Mouse (Mus musculus) stomach, embryonic 15.5 days (tissue): ENCODE results near the gene Rab40c. TPM values are rescaled to one million over a fixed set of nuclear protein-coding genes. Genes with fewer than 3 reads are reported as not detected.

Source experiments
- ATAC-seq: fragments of 200-750 bp; cut with Nextera tagmentation; 2 replicates; pipeline ENCODE4 v1.8.0; 2017; ENCODE audit warnings: low read depth, moderate number of reproducible peaks, moderate TSS enrichment; ENCODE audit not compliant: insufficient read depth, low FRiP score
- H3K27ac ChIP-seq: fragments of 300-500 bp; sonication (generic); 2 replicates; pipeline ENCODE4 v1.5.1; 2015; ENCODE audit warnings: mild to moderate bottlenecking, inconsistent platforms
- H3K27me3 ChIP-seq: fragments of 300-500 bp; sonication (generic); replicated peaks from 2 replicates; pipeline ENCODE4 v1.6.1; 2015; ENCODE audit warnings: inconsistent platforms
- H3K36me3 ChIP-seq: fragments of 300-500 bp; sonication (generic); 2 replicates; pipeline ENCODE4 v1.6.1; 2015; ENCODE audit warnings: inconsistent platforms
- H3K4me1 ChIP-seq: fragments of 300-500 bp; sonication (generic); 2 replicates; pipeline ENCODE4 v1.6.1; 2015; ENCODE audit warnings: inconsistent platforms
- H3K4me2 ChIP-seq: fragments of 300-500 bp; sonication (generic); 2 replicates; pipeline ENCODE4 v1.6.1; 2015; ENCODE audit warnings: mild to moderate bottlenecking, inconsistent platforms
- H3K4me3 ChIP-seq: fragments of 300-500 bp; sonication (generic); replicated peaks from 2 replicates; pipeline ENCODE4 v1.5.1; 2015; ENCODE audit warnings: inconsistent platforms
- H3K9ac ChIP-seq: fragments of 300-500 bp; sonication (generic); 2 replicates; pipeline ENCODE4 v1.6.1; 2015; ENCODE audit warnings: inconsistent platforms
- H3K9me3 ChIP-seq: fragments of 300-500 bp; sonication (generic); 2 replicates; pipeline ENCODE4 v1.6.1; 2016; ENCODE audit warnings: inconsistent platforms
- WGBS: fragments of 180-500 bp; shearing (Covaris S2); methylation state at CpG from one replicate; pipeline ENCODE4 v1.1.7; 2015; 5-methylcytosine and 5-hydroxymethylcytosine counted together
- polyA plus RNA-seq: library from polyadenylated mRNA; unstranded; fragments of >200 nt; fragmentation: Nextera tagmentation; extraction: Ambion mirVana; gene quantifications from 2 replicates; pipeline ENCODE4 v1.2.1, GENCODE M21; 2015

The Rab40c gene
- polyA plus RNA-seq, 1 experiment from 2014 or later, result 27.3 TPM

DNA sequence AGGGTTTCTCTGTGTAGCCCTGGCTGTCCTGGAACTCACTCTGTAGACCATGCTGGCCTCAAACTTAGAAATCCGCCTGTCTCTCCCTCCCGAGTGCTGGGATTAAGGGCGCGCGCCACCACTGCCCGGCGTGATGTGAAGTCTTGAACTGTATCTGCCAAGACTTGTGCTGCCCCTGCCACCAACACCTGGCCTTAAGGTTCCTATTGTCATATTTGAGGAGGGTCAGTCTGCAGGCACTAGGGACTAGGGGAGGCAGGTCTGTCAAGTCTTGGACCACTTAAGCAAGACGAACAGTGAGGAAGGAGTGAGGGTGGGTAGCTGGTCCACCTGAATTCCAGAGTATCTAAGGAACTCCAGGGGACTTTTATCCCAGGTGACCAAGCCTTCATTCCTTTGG lies 50.0 kb downstream of the Rab40c start:
- H3K4me3 ChIP-seq, result no peak overlapping the region
- H3K27ac ChIP-seq, result no peak overlapping the region
- no peak for ATAC-seq
- no peaks in the 10 kb centered on the region for H3K36me3 ChIP-seq
- peaks cover 20% of the 10 kb centered on the region for H3K4me1 ChIP-seq
- H3K9ac ChIP-seq, result no peak overlapping the region
- no peak overlapping the region for H3K4me2 ChIP-seq
- 86% methylated on average over 8 of the region's 8 CpGs for WGBS
- no peaks in the 10 kb centered on the region for H3K27me3 ChIP-seq
- no peaks in the 10 kb centered on the region for H3K9me3 ChIP-seq

DNA sequence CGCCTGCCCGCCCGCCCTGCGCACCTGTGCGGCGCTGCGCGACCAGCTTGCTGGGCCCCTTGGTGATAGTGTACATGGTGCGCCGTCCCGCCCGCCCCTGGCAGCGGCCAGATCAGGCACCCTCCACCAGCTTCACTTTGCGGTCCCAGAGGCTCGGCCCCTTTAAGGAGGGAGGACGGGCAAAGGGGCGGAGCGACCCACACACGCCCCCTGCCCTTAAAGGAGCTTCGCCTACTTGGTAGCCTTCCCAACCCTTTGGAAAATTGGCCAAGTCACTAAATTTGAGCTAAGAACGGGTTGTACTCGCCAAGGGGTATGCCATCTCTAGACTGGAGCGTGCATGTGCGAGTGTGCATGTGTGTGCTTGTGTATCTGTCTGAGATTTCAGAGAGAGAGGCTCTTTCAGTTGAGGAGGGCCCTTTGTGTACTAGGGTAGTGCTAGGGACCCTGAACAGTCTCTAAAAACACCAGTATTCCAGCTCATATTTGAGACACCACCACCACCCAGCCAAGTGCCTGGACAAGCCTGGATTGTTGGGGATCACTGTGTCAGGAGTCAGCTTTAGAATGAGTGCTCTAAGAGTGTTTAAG lies 50.8 kb downstream of the Rab40c start, which contains the start of gene Mcrip2:
TSS of gene Mcrip2 (minus strand) at position 164 of the 591 bp plus-strand sequence.
- Histone ChIP-seq H3K4me1 (peaks cover 14% of the 10 kb centered on the region), H3K9ac (peak within 1 kb of the TSS; percentile 53), H3K36me3 (no peaks in the 10 kb centered on the region), H3K27ac (peak within 1 kb of the TSS; percentile 60), H3K9me3 (no peaks in the 10 kb centered on the region), H3K27me3 (no peaks in the 10 kb centered on the region), H3K4me2 (peak within 1 kb of the TSS; percentile 99), H3K4me3 (peak within 1 kb of the TSS; percentile 80)
- ATAC-seq, result peak; percentile 88
- under 1% methylated on average over 24 of the region's 24 CpGs for WGBS

DNA sequence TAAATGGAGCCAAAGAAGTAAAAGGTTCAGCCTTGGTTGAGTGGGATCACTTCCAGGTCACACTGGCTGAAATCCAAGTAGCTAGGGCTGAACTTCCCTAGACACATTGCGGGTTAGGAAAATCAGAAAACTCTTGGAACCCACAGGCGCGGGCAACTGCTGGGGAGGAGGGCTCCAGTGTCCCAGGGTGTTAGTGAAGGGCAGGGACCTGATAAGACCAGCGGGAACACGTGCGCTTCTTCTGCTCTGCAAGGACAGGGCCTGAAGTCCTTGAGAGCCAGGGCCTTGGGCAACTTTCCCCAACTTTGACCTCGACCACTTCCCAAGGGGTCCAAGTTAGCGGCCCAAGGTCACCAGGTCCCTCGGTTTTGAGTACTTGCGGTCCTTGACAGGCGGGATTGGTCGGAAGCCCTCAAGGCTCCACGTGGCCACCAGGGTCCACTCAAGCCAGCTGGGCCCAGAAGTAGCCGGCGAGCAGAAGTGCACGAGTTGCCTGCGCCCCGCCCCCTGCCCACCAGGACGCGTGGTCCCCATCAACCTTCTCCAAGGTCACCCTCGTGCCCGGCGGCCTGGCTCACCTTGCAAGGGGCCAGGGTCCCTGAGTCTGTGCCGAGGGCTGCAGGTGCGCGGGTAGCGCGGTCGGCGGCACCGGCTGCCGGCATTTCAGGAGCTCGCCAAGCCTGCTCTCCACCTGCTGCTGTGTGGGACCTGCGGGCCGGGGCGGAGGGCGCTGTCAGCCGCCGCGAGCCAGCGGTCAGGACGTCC lies 51.5 kb downstream of the Rab40c start:
- H3K27me3 ChIP-seq, result no peaks in the 10 kb centered on the region
- peak overlapping the region; percentile 80 for H3K4me3 ChIP-seq
- H3K27ac ChIP-seq, result peak overlapping the region; percentile 60
- H3K9me3 ChIP-seq, result no peaks in the 10 kb centered on the region
- H3K4me2 ChIP-seq, result peak overlapping the region; percentile 99
- ATAC-seq, result peak; percentile 5; the same call in 1 of the 2 replicates
- H3K36me3 ChIP-seq, result no peaks in the 10 kb centered on the region
- WGBS, result under 1% methylated on average over 42 of the region's 42 CpGs
- peaks cover 14% of the 10 kb centered on the region for H3K4me1 ChIP-seq
- peak overlapping the region; percentile 53 for H3K9ac ChIP-seq

DNA sequence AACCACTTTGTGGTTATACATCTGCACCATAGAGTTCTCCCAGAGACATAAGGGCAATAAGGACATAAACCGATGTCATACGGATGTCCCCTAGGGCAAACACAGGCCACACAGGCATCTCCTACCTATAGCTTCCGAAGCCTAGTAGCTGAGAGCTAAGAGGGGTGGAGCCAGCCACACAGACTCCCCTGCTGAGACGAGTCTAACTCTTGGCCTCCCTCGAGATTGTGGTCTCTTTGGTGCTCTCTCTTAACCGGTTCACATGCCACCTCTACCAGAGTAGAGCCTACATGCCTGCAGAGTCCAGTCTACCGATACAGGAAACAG lies 52.1 kb downstream of the Rab40c start:
- peak overlapping the region; percentile 80 for H3K4me3 ChIP-seq
- 17% methylated on average over 7 of the region's 7 CpGs for WGBS
- H3K36me3 ChIP-seq, result no peaks in the 10 kb centered on the region
- H3K4me1 ChIP-seq, result peaks cover 14% of the 10 kb centered on the region
- peak overlapping the region; percentile 99 for H3K4me2 ChIP-seq
- no peaks in the 10 kb centered on the region for H3K27me3 ChIP-seq
- peak overlapping the region; percentile 60 for H3K27ac ChIP-seq
- peak overlapping the region; percentile 53; the same call in 1 of the 2 replicates for H3K9ac ChIP-seq
- no peaks in the 10 kb centered on the region for H3K9me3 ChIP-seq
- no peak for ATAC-seq

DNA sequence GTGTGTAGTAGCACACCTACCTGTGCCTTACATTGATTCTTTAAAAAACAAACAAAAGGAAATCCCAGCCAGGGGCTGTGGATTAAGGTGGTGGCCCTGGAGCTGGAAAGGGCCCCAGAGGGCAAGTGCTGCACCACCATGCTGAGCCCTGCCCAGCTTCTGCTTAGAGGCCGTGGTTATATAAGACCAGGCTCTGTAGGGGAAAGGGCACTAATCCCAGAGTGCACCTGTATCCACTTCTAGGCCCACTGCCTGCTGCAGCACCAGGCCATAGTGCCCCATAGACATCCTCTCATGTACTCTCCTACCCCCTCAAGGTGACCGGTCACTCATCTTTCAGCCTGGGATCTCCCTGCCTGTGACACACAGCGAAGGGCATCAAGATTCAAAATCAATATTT lies 53.4 kb downstream of the Rab40c start:
- H3K4me1 ChIP-seq, result peaks cover 19% of the 10 kb centered on the region
- ATAC-seq, result no peak
- H3K9ac ChIP-seq, result no peak overlapping the region
- 85% methylated on average over 3 of the region's 3 CpGs for WGBS
- H3K4me2 ChIP-seq, result no peak overlapping the region
- H3K36me3 ChIP-seq, result no peaks in the 10 kb centered on the region
- H3K27me3 ChIP-seq, result no peaks in the 10 kb centered on the region
- H3K4me3 ChIP-seq, result no peak overlapping the region
- no peak overlapping the region for H3K27ac ChIP-seq
- no peaks in the 10 kb centered on the region for H3K9me3 ChIP-seq

DNA sequence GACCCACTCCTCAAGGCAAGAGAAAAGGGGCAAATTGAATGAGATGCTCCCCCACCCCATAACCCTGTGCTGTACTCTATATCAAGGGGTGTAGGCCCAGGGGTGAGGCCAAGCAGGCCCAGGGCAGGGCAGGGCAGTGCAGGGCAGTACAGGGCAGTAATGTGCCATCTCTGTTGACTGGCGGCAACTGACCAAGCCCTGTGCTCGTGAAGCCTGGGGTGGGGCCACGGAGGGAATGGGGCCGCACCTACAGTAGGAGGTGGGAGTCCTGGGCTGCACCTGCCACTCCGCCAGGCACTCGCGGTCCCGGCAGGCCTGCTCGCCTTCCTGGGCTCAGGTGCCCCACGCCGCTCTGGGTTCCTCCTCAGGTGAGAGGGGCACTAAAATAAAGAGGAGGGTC lies 54.2 kb downstream of the Rab40c start:
- Histone ChIP-seq H3K9me3 (no peaks in the 10 kb centered on the region), H3K4me3 (peak overlapping the region; percentile 6; the same call in 1 of the 2 replicates), H3K4me1 (peaks cover 26% of the 10 kb centered on the region), H3K36me3 (no peaks in the 10 kb centered on the region), H3K9ac (no peak overlapping the region), H3K27ac (peak overlapping the region; percentile 31; the same call in 1 of the 2 replicates), H3K27me3 (no peaks in the 10 kb centered on the region), H3K4me2 (no peak overlapping the region)
- 84% methylated on average over 11 of the region's 11 CpGs for WGBS
- no peak for ATAC-seq

DNA sequence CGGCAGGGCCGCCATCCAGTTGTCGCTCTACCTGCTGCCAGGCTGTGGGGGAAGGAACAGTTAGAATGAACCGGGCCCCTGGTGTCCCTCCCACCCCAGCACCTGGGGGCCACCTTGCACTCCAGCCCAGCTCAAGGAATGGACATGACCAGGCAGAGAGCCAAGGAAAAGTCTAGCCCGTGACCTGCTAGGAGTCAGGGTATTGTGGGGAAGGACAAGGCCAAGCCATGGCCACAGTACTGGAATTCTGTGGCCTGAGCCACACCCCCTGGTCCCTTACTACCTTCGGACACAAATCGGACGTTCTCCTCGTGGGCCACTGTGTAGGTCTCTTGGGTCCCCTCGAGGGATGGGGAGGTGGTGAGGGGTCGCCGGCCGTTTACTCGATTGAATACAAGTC lies 55.2 kb downstream of the Rab40c start:
- Histone ChIP-seq H3K4me2 (no peak overlapping the region), H3K4me1 (peaks cover 29% of the 10 kb centered on the region), H3K36me3 (no peaks in the 10 kb centered on the region), H3K27me3 (no peaks in the 10 kb centered on the region), H3K4me3 (no peak overlapping the region), H3K9me3 (no peaks in the 10 kb centered on the region), H3K27ac (no peak overlapping the region), H3K9ac (no peak overlapping the region)
- ATAC-seq, result no peak
- WGBS, result 93% methylated on average over 14 of the region's 14 CpGs

DNA sequence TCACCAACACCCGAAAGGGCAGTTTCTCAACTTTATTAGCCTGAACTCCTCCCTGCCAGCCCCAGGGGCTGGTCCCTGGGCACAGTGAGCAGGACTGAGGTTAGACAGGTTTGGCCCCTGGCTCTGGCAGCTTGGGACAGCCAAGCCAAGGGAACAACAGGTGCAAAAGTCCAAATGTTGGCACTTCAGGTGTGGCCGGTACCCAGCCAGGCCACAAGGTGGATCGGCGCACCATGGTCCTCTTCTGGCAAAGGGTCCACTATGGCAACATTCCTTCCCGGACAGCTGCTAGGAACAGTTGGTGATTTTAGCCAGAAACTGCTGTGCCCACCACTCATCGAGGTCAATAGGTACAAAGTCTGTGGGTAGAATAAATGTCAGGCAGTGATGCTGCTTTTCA lies 55.8 kb downstream of the Rab40c start:
- no peak for ATAC-seq
- 84% methylated on average over 6 of the region's 6 CpGs for WGBS
- no peak overlapping the region for H3K9ac ChIP-seq
- peaks cover 25% of the 10 kb centered on the region for H3K4me1 ChIP-seq
- H3K4me2 ChIP-seq, result no peak overlapping the region
- no peaks in the 10 kb centered on the region for H3K27me3 ChIP-seq
- H3K27ac ChIP-seq, result no peak overlapping the region
- H3K36me3 ChIP-seq, result no peaks in the 10 kb centered on the region
- H3K4me3 ChIP-seq, result no peak overlapping the region
- no peaks in the 10 kb centered on the region for H3K9me3 ChIP-seq

DNA sequence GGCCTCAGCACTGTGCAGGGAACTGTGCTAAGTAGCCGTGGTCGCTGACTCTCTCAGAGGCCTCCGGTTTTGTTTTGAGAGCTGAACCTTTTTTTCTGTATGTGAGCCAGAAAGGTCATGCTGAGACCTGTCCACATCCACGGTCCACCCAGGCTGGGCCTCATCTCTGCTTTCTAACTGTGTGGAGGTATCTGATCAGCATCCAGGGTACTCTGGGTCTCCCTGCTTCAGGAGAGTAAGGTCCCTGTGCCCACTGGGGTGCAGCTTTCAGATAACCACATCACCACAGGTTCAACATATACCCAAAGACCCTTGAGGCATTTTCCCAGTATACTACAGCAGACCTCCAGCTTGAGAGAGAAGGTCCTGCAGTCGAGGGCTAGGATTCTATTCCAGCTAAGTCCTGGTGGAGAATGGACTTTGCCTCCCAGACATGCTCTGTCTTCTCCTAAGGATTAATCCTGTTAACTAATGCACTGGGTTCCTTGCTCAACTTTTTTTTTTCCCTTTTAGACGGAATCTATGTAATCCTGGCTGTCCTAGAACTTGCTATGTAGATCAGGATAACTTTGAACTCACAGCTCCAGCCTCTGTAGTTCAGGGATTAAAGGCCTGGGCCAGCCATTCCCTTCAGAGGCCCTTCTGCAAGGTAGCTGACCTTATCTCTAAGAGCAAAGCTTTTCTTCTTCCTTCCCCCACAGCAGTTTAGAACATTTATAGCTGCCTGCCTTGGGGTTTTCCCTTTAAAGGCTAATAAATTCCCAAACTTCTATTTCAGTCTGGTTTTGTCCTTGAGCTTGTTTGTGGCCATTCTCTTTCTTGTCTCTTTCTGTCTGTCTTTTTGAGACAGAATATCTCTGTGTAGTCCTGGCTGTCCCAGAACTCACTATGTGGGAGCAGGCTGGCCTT lies 57.6 kb downstream of the Rab40c start:
- ATAC-seq, result 0 out of 2 replicates have a peak, but pooled peaks have one; percentile 5
- Histone ChIP-seq H3K4me2 (peak overlapping the region; percentile 92), H3K4me3 (peak overlapping the region; percentile 70), H3K9me3 (no peaks in the 10 kb centered on the region), H3K27ac (peak overlapping the region; percentile 73), H3K9ac (peak overlapping the region; percentile 68), H3K27me3 (no peaks in the 10 kb centered on the region), H3K36me3 (no peaks in the 10 kb centered on the region), H3K4me1 (peaks cover 14% of the 10 kb centered on the region)
- WGBS, result 11% methylated on average over 6 of the region's 6 CpGs

DNA sequence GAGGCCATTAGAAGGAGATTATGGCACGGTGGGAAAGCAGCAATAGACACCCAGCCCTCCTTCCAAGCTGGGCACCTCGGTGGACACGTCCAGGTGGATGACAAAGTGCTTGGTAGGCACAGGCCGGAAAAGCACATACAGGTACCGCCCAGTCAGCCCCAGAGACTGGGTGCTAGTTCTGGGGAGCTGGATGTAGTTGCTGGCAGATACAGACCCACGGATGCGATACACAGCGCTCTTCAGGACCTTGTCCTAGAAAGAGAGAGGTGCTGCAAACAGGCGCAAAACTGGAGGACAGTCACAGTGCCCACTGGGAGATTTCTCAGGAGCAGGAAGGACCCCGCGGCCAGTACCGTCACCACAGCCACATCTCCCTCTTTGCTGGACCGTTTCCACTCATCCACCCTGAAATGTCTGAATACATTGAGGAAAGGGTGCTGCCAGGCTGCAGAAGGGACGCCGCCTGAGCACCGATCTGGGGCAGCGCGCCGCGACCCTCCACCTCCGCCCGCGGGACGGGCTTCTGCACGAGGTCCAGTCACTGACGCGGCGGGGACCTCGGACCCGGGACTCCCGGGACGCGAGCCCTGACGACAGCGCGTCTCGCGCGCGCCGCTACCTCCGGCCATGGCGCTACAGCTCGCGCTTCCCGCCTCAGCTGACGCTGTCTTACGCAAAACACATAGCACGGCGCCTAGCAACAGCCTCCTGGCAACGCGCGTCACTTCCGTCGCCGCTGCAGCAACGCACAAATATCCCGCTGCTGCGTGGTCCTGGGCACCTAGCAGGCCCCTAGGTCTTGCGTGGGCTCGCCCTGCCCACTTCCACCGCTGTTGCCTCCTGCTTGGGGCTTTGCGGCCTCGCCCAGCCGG lies 58.5 kb downstream of the Rab40c start, which contains the start of gene Wdr90:
TSS of gene Wdr90 (minus strand) at position 670 of the 872 bp plus-strand sequence.
- WGBS, result 3% methylated on average over 65 of the region's 65 CpGs
- Histone ChIP-seq H3K4me1 (peaks cover 14% of the 10 kb centered on the region), H3K4me2 (peak within 1 kb of the TSS; percentile 92), H3K36me3 (no peaks in the 10 kb centered on the region), H3K27ac (peak within 1 kb of the TSS; percentile 73), H3K27me3 (no peaks in the 10 kb centered on the region), H3K9me3 (no peaks in the 10 kb centered on the region), H3K9ac (peak within 1 kb of the TSS; percentile 71), H3K4me3 (peak within 1 kb of the TSS; percentile 70)
- peak; percentile 91 for ATAC-seq

DNA sequence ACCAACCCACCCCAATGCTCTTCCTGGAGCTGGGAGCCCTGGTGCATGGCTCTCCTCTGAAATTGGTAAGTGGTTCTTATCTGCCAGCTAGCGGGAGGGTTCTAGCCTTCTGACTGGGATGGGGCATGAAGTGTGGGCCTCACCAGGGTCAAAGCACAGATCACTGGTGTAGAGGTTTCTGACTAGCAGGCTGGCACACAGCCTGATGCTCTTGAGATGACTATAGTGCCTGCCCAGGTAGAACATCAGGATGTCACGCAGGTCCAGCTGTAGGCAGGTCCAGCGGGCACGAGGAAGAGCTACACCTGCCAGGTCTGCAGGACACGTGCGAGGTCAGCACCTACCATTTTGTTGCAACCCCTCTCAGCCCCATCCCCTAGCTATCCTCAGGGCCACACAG lies 59.3 kb downstream of the Rab40c start:
- Histone ChIP-seq H3K4me2 (peak overlapping the region; percentile 92), H3K9me3 (no peaks in the 10 kb centered on the region), H3K4me3 (peak overlapping the region; percentile 70; the same call in 1 of the 2 replicates), H3K36me3 (peaks cover under 1% of the 10 kb centered on the region; the same call in 1 of the 2 replicates), H3K4me1 (peaks cover 14% of the 10 kb centered on the region), H3K27ac (no peak overlapping the region), H3K9ac (peak overlapping the region; percentile 71; the same call in 1 of the 2 replicates), H3K27me3 (no peaks in the 10 kb centered on the region)
- WGBS, result 89% methylated on average over 6 of the region's 6 CpGs
- no peak for ATAC-seq
